Mouse (Mus musculus): ENCODE measurements around the gene Spint2.
"Not testable (repeated sequence)": the region's sequence is repeated elsewhere in the genome, so short reads cannot be mapped to it uniquely, and the experiment has no call there.

The Spint2 gene

GRCm38 (mm10) chr7:29237596-29237995, 44.1 kb downstream of the Spint2 start:
- not testable (repeated sequence) for DNase-seq

DNA sequence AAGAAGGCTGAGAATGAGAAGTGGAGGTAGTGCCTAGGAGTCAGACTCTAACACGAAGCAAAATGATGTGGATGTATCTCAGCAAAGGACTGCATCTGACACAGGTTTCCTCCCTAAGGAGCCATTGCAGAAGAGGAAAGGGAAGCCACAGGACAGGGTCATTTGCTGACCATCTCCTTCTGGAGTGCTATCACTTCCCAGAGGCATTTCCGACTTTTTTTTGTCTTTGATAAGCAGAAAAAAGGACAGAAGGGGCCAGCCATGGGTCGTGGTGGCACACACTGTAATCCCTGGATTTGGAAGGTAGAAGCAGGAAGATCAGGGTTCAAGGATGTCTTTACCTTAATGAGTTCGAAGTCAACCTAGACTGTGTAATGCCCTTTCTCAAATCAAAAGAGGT, 45.1 kb downstream of the Spint2 start:
- DNase-seq, result no peak

DNA sequence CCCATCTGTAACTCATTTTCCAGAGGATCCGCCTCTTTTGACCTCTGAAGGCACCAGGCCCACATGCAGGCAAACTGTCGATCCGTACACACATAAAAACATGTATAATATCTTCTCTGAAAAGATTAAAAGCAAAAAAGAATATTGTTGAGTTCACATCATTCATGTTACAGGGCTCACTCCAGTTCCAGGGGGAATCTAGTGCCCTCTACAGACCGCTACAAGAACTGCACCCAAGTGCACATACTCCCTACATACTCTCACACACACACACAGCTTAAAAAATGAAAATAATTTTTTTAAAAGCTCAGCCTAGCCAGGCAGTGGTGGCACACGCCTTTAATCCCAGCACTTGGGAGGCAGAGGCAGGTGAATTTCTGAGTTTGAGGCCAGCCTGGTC, 47.1 kb downstream of the Spint2 start:
- DNase-seq, result no peak

DNA sequence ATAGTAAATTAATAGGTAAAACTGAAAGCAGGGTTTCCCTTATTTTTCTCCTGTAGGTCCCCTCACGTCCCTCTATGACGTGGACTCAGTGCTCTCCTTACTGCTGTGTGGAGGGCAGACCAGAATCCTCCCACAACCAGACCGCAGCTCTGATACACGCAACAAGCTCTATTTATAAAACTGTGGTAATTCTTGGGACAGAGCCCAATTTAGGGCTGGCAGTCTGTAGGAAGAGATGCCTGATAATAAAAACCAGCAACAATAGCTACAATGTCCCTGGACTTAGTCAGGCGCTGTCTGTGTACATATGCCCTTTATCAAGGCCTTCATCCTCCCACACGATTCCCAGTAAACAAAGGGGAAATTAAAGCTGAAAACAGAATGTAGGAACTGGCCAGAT, 48.0 kb downstream of the Spint2 start:
- DNase-seq, result no peak

DNA sequence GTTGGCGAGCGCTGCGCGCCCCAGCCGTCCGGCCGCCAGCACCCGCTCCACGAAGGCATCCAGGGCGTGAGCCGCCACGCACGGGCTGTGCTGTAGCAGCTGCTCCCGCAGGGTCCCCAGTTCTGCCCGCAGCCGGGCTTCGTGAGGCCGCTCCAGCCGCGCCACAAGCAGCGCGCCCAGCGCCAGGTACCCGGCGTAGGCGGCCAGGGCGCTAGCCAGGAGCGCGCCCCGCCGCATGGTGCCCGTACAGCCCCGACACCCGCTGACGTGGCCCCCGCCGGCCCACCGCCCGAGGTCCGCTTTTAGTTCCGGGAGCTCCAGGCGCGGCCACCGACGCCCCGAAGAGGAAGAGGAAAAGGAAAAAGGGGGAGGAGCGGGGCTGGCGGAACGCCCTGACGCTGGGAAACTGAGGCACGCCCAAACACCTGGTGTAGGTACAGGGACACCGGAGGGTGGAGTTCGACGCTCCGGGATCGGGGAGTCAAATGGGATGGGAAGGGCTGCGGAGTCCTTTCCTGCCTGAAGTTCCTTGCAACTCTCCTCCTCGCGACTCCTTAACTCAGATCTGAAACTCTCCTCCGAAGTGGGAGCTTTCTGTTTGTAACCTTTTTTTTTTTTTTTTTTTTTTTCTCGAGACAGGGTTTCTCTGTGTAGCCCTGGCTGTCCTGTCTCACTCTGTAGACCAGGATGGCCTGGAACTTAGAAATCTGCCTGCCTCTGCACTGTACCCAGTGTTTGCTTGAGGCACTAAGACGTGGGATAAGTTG, 49.3 kb downstream of the Spint2 start, which contains the start of gene Kcnk6:
Gene Kcnk6 (minus strand): TSS at position 269 of the 767 bp plus-strand sequence.
- DNase-seq, result peak; percentile 45 to 67

DNA sequence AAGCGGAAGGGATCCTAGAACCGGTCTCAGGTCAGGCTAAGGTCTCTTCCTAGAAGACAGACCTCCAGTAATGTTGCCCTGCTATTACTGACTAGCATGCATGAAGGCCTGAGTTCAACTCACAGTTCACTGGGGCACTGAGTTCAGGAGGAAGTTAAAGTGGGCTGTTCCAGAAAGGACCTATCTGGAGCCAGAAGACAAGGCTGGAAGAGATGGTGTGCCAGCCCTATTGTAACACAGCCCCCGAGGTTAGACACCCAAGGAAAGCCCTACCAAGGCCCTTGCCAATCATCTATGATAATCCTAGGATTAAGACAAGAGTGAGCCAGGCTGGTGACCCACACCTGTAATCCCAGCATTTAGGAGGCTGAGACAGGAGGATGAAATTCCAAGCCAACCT, 50.2 kb downstream of the Spint2 start:
- DNase-seq, result no peak

- DNase-seq, result no peak
These were observed 51.2 kb downstream of the Spint2 start for GRCm38 (mm10) chr7:29230560-29230959.

GRCm38 (mm10) chr7:29228202-29228601, 53.5 kb downstream of the Spint2 start:
- no peak for DNase-seq

DNA sequence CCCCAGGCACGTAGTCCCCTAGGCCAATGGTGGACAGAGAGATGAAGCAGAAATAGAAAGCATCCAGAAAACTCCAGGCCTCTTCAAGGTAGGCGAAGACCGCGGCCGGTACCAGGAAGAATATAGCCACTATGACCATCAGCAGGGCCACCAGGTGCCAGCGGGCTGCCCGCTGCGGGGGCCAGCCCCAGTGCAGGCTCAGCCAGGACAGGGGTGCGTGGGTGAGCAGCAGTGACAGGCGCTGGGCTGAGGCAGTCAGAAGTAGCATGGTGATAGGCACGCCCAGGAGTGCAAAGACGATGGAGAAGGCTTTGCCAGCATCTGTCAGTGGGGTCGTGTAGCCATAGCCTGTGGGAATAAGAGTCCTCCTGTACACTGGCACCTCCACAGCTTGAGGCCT, 56.2 kb downstream of the Spint2 start:
- DNase-seq, result no peak

- no peak for DNase-seq
These were observed 56.8 kb downstream of the Spint2 start for GRCm38 (mm10) chr7:29224756-29225394.

DNA sequence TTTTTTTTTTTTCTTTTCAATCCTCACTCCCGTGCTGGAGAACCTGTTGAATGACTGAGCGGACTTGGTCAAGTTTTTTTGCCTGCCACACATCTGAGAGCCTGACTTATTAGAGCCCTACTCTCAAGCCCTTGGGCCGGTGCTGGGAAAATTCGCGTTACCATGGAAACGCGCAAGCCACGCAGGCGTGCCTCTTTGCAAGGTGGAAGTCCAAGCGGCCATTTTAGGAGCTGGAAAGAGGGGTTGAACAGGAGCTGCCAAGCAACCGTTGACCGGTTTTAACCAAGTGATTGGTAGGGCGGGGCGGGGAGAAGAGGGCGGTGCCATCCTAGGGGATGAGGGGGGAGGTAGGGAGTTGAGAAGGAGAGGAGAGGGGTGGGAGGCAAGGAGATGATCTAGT, 66.9 kb downstream of the Spint2 start:
- no peak for DNase-seq

GRCm38 (mm10) chr7:29214236-29214635, 67.5 kb downstream of the Spint2 start:
- DNase-seq, result no peak

DNA sequence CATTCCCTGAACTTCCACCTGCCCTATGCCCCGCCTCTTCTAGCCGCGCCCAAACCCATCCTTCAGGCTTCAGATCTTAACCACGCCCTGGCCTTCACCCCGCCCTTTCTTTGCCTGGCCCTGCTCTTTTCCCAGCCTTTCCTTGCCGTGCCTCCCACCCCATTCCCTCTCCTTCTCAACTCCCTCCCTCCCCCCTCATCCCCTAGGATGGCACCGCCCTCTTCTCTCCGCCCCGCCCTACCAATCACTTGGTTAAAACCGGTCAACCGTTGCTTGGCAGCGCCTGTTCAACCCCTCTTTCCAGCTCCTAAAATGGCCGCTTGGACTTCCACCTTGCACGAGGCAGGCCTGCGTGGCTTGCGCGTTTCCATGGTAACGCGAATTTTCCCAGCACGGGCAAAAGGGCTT, 68.0 kb downstream of the Spint2 start, which contains the start of gene Catsperg1:
Gene Catsperg1 (minus strand): TSS at position 361 of the 408 bp plus-strand sequence.
- DNase-seq, result peak in 1 of 2 experiments; percentile 54

DNA sequence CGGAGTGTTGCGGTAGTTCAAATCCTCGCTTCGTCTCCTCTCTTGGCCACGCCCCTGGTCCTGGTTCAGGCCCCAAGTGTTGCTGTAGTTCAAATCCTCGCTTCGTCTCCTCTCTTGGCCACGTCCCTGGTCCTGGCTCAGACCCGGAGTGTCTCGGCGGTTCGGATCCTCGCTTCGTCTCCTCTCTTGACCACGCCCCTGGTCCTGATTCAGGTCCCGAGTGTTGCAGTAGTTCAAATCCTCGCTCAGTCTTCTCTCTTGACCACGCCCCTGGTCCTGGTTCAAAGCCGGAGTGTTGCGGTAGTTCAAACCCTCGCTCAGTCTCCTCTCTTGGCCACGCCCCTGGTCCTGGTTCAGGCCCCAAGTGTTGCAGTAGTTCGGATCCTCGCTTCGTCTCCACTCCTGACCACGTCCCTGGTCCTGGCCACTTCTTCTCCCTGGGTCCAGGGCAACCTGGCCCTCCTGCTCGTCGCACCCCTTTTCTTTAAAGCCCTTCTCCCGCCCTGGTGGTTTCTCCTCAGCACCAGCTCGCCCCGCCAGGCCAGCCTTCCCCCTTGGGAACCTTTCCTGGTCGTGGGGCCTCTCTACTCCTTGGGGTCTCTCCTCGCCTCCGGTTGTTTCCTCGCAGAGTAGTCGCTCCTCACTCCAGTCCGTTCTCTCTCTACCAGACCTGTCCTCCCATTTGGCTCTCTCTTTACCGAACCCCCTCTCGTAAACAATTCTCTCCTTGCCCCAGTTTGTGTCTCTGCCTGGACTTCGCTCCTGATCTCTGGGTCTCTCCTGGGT, 68.7 kb downstream of the Spint2 start:
- not testable (repeated sequence) for DNase-seq

DNA sequence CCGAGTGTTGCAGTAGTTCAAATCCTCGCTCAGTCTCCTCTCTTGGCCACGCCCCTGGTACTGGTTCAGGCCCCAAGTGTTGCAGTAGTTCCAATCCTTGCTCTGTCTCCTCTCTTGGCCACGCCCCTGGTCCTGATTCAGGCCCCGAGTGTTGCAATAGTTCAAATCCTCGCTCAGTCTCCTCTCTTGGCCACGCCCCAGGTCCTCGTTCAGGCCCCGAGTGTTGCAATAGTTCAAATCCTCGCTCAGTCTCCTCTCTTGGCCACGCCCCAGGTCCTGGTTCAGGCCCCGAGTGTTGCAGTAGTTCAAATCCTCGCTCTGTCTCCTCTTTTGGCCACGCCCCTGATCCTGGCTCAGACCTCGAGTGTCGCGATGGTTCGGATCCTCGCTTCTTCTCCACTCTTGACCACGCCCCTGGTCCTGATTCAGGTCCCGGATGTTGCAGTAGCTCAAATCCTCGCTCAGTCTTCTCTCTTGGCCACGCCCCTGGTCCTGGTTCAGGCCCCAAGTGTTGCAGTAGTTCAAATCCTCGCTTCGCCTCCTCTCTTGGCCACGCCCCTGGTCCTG, 69.4 kb downstream of the Spint2 start:
- peak; percentile 28 to 48 for DNase-seq

- peak; percentile 86 to 89 for DNase-seq
These were observed 70.1 kb downstream of the Spint2 start for GRCm38 (mm10) chr7:29211415-29212198.

DNA sequence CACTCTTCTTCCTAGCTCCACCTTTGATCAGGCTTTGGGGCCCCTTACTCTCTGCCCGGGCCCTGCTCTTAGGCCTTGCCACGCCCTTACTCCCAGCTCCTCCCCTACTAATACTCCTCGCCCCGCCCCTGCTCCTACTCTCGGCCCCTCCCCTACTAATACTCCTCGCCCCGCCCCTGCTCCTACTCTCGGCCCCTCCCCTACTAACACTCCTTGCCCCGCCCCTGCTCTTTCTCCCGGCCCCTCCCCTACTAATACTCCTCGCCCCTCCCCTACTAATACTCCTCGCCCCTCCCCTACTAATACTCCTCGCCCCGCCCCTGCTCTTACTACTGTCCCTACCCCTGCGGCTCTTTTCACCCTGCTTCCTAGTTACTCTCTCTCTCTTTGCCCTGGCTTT, 70.7 kb downstream of the Spint2 start:
- peak; percentile 55 to 71 for DNase-seq
